Mouse (Mus musculus) heart, adult 8-10 months (tissue): ENCODE data around the gene Pik3c2b. TPM values are rescaled to one million over a fixed set of nuclear protein-coding genes. Genes with fewer than 3 reads are reported as not detected.

Experiments used
- DNase-seq: peaks from one replicate; pipeline ENCODE4 v3.0.0; 2022; ENCODE audit warnings: low spot score
- total RNA-seq, 4 experiments: library from RNA; stranded (reverse); gene quantifications; 2 replicates each; pipeline ENCODE4 v1.2.4; 2022

Gene Pik3c2b
- total RNA-seq, 4 experiments from 2014 or later: 19.2 to 20.8 (median 19.9) TPM

DNA sequence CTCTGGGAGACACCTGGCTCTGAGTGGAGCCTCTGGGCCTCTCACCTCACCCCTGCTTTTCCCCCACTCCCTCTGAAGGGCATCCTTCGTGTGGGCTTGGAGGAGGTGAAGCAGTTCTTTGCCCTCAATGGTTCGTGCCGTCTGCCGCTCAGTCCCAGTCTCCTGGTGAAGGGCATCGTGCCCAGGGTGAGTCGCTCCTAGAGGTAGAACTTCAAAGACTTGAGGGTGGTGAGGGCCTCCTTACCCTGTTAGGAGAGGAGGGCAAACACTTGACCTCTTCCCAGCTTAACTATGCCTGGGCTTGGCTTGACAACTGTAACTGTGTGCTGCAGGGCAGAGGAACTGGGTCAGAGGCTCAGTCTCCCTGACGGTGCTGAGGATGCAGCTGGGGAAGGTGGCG is 46.0 kb downstream of the Pik3c2b start:
- DNase-seq: no peak

- no peak for DNase-seq
Observed at GRCm38 (mm10) chr1:133093719-133094118, 48.3 kb downstream of the Pik3c2b start.

GRCm38 (mm10) chr1:133100980-133101798 is 55.7 kb downstream of the Pik3c2b start:
- DNase-seq: peak; percentile 74

DNA sequence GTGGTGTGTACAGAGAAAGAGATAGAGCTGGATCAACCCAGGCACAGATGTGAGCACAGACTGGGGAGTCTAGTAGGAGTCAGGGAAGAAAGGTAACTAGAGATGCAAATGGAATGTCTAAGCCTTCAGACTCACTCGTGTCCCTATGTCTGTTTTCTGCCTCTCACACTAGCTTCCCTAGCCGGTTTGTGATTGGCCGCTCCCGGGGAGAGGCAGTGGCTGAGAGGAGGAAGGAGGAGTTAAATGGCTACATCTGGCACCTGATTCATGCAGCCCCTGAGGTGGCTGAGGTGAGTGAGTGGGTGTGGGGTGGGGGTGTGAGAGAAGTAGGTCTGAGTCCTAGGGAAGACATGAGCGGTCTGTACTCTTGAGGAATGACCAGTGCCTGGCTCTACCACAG is 56.6 kb downstream of the Pik3c2b start:
- no peak for DNase-seq

DNA sequence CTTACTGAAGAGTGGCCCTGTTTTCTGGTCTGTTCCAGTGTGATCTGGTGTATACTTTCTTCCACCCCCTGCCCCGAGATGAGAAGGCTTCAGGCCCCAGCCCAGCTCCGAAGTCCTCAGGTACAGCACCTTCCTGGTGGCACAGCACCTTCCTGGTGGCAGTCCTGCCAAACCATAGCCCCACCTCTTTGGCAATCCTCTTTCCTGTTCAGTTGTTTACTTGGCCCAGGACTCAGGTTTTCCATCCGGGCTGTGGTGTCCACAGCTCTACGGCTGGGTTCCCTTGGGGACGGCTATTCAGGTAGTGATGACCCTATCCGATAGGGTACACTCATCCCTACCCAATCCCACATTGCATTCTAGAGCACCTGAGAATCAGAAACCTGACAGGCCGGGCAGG is 57.8 kb downstream of the Pik3c2b start:
- no peak for DNase-seq

DNA sequence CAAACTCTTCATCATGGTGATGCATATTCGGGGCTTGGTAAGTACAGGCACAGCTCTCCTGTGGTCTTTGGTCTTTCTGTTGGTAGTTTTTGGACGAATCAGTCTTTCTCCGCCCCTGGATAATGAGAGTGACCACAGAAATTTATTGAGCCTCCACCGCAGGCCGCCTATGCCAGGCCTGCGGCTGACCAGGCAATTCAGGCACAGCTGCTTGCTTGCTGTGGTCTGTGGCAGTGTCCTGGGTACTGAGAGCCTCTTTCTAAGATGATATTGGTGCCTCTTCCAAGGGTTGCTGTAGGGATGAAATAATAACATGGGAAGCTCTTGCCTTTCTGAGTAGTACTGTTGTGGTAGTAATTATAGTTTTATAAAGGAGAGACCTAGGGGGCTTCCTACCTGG is 58.4 kb downstream of the Pik3c2b start:
- DNase-seq: no peak

- no peak for DNase-seq
Observed at GRCm38 (mm10) chr1:133116108-133116507, 70.6 kb downstream of the Pik3c2b start.

GRCm38 (mm10) chr1:133118127-133118526 is 72.7 kb downstream of the Pik3c2b start:
- no peak for DNase-seq

DNA sequence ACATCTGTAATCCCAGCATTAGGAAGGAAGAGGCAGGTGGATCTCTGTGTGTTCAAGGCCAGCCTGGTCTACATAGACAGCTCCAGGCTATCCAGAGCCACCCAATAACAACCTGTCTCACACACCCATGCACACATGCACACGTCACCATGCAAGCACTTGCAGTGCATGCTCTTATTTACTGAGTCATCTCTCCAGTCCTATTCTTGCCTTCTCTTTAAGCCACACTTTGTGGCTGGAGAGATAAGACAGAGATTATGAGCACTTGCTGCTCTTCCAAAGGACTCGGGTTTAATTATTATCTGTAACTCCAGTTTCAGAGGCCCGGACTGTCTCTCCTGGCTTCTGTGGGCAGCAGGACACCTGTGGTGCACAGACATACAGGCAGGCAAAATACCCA is 73.4 kb downstream of the Pik3c2b start:
- no peak for DNase-seq

- DNase-seq: no peak
Observed at GRCm38 (mm10) chr1:133119931-133120712, 74.7 kb downstream of the Pik3c2b start.

DNA sequence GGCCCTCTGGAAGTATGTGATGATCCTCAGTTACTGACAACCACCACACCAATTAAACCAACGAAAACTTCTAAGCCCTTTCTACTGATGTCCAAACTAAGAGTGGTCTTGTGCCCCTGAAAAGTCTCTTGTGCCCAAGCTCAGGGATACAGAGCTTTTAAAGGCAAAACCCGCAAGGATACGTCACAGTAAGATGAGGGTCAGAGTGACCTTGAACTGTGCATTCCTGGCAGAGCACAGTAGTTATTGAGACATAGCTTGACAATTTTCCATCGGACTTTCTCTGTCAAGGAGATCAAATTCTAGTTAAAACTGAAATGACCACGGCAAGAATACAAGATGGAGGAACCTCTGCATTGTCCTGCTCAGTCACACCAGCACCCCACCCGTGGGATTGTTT is 75.8 kb downstream of the Pik3c2b start:
- DNase-seq: no peak

- DNase-seq: no peak
Observed at GRCm38 (mm10) chr1:133124137-133124536, 78.7 kb downstream of the Pik3c2b start.

GRCm38 (mm10) chr1:133125640-133126364 is 80.3 kb downstream of the Pik3c2b start:
- DNase-seq: no peak

DNA sequence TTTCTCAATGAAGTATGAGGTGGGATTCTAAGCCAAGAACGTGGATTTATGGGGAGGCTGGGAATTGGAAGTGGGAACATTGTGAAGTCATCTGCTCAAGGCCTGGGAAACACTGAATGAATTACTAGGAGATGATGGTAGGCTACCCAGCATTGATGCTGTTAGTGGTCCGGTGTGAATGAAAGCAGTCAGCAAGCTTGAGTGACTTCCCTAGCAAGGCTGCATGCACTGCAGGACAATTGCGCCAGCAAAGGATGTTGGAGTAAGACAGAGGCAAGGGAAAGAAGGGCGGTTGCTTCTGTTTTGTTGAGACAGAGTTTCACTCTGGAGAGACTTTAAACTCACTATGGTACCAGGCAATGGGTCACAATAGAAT is 80.9 kb downstream of the Pik3c2b start:
- no peak for DNase-seq

- no peak for DNase-seq
Observed at GRCm38 (mm10) chr1:133127328-133127727, 81.9 kb downstream of the Pik3c2b start.

- no peak for DNase-seq
Observed at GRCm38 (mm10) chr1:133129471-133130221, 84.2 kb downstream of the Pik3c2b start.

GRCm38 (mm10) chr1:133130638-133131560 is 85.4 kb downstream of the Pik3c2b start, which contains the start of gene Ppp1r15b:
Gene Ppp1r15b (plus strand): TSS chr1:133131143.
- DNase-seq: peak; percentile 99

- no peak for DNase-seq
Observed at GRCm38 (mm10) chr1:133131561-133131905, 86.1 kb downstream of the Pik3c2b start.

GRCm38 (mm10) chr1:133131936-133132335 is 86.5 kb downstream of the Pik3c2b start:
- no peak for DNase-seq
